Mouse (Mus musculus) small intestine, adult 2 months (tissue): ENCODE results near the gene Mx1. TPM values are rescaled to one million over a fixed set of nuclear protein-coding genes. Genes with fewer than 3 reads are reported as not detected.
A peak's percentile ranks its signal among the peaks of the same experiment; 100 is the strongest.

Experiments used
- H3K27ac ChIP-seq: fragments of 200-500 bp; 2 replicates; pipeline ENCODE4 v1.5.1; 2012; ENCODE audit warnings: low read depth, low read length, control low read depth, inconsistent platforms; ENCODE audit not compliant: insufficient read depth
- H3K27me3 ChIP-seq: fragments of 200-500 bp; 2 replicates; pipeline ENCODE4 v1.6.1; 2012; ENCODE audit warnings: mild to moderate bottlenecking, moderate library complexity, low read length, inconsistent platforms; ENCODE audit not compliant: control insufficient read depth, insufficient read depth
- H3K36me3 ChIP-seq: fragments of 200-500 bp; 2 replicates; pipeline ENCODE4 v1.6.1; 2012; ENCODE audit warnings: mild to moderate bottlenecking, low read length, control low read depth, inconsistent platforms; ENCODE audit not compliant: control insufficient read depth, insufficient read depth
- H3K4me1 ChIP-seq: fragments of 200-500 bp; 2 replicates; pipeline ENCODE4 v1.6.1; 2012; ENCODE audit warnings: low read length, inconsistent platforms, mixed read lengths; ENCODE audit not compliant: control insufficient read depth, insufficient read depth, insufficient read length
- H3K4me3 ChIP-seq: fragments of 200-500 bp; 2 replicates; pipeline ENCODE4 v1.5.1; 2012; ENCODE audit warnings: low read depth, mild to moderate bottlenecking, control low read depth, inconsistent platforms, low read length, moderate library complexity
- CTCF ChIP-seq: fragments of 200-500 bp; IDR thresholded peaks from 2 replicates; pipeline ENCODE4 v1.5.1; 2012; ENCODE audit warnings: low read depth, mild to moderate bottlenecking, control low read depth, inconsistent platforms, low read length, moderate library complexity, mixed read lengths; ENCODE audit not compliant: insufficient replicate concordance, insufficient read length; ENCODE audit errors: extremely low read depth
- POLR2A ChIP-seq: fragments of 200-500 bp; IDR thresholded peaks from 2 replicates; pipeline ENCODE4 v1.6.1; 2012; ENCODE audit warnings: low read depth, mild to moderate bottlenecking, control low read depth, inconsistent platforms, low read length, moderate library complexity
- WGBS: fragments of 180-500 bp; shearing (Covaris S2); methylation state at CpG from one replicate; pipeline ENCODE4 v1.1.7; 2018; 5-methylcytosine and 5-hydroxymethylcytosine counted together
- polyA plus RNA-seq: library from polyadenylated mRNA; depleted of rRNA; stranded (reverse); fragments of >200 nt; gene quantifications from 2 replicates; pipeline ENCODE4 v1.2.3, GENCODE M21; 2012; rRNA removed

The Mx1 gene
- 1.0 and 1.2 TPM in 2 replicates for polyA plus RNA-seq

GRCm38 (mm10) chr16:97462481-97463181, at the start of gene Mx1:
Gene Mx1, minus strand, starts transcription at chr16:97462907.
- Histone ChIP-seq H3K4me1 (peaks cover 14% of the 10 kb centered on the region), H3K27ac (no peak within 1 kb of the TSS), H3K4me3 (no peak within 1 kb of the TSS; the same call in 1 of the 2 replicates), H3K36me3 (no peaks in the 10 kb centered on the region; the same call in 1 of the 2 replicates), H3K27me3 (no peaks in the 10 kb centered on the region)
- TF ChIP-seq POLR2A = no peak
- no peak for TF ChIP-seq CTCF
- WGBS = 14% methylated on average over 4 of the region's 4 CpGs

GRCm38 (mm10) chr16:97512347-97512751, 49.6 kb upstream of the Mx1 start:
- 94% methylated on average over 12 of the region's 12 CpGs for WGBS
- peak; percentile 13; the same call in 1 of the 2 replicates for TF ChIP-seq CTCF
- no peak for TF ChIP-seq POLR2A
- Histone ChIP-seq H3K27ac (peak overlapping the region; percentile 86; the same call in 1 of the 2 replicates), H3K27me3 (no peaks in the 10 kb centered on the region), H3K4me1 (peaks cover 40% of the 10 kb centered on the region), H3K4me3 (no peak overlapping the region), H3K36me3 (no peaks in the 10 kb centered on the region)

DNA sequence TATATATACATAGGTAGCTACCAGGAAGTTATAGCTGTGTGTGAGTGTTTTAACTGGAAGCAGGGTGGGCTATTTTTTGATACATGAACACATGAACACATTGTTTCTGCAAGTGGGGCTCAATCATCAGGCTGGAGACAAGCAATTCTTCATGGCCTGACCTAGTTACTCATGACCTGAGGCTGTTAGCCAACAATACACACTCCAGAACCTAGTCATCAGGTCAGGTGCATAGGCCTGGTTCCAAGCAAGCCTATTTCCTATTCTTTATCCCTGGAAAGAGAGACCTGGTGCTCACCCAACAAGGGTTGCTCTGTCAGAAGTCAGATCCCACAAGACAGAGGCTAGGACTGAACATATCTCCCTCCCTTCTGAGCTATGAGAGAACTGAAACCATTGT, 48.8 kb upstream of the Mx1 start:
- H3K4me3 ChIP-seq = no peak overlapping the region

DNA sequence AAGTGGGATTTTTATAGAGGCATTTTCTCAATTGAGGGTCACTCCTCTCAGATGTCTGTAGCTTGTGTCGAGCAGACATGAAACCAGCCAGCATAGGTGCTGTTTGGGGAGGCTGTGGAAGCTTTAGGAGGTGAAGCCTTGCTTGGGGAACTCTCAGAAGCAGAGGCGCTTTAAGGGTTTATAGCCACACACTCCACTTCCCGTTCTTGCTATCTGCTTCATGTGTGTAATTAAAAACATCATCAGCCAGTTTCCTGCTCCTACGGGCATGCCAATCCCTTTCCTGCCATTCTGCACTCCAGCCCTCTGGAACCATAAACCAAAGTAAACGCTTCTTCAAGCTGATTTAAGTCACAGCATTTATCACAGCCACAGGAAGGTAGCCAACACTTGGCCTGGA, 48.1 kb upstream of the Mx1 start:
- Histone ChIP-seq H3K4me3 (no peak overlapping the region), H3K36me3 (no peaks in the 10 kb centered on the region), H3K27me3 (no peaks in the 10 kb centered on the region), H3K27ac (peak overlapping the region; percentile 86), H3K4me1 (peaks cover 40% of the 10 kb centered on the region)
- TF ChIP-seq CTCF (no peak), POLR2A (no peak)
- WGBS = 8% methylated on average over 5 of the region's 5 CpGs

More for the DNA sequence above, 48.8 kb upstream of the Mx1 start:
- TF ChIP-seq POLR2A = no peak
- no peak for TF ChIP-seq CTCF
- H3K27me3 ChIP-seq = no peaks in the 10 kb centered on the region
- H3K4me1 ChIP-seq = peaks cover 40% of the 10 kb centered on the region
- H3K36me3 ChIP-seq = no peaks in the 10 kb centered on the region
- H3K27ac ChIP-seq = peak overlapping the region; percentile 86

DNA sequence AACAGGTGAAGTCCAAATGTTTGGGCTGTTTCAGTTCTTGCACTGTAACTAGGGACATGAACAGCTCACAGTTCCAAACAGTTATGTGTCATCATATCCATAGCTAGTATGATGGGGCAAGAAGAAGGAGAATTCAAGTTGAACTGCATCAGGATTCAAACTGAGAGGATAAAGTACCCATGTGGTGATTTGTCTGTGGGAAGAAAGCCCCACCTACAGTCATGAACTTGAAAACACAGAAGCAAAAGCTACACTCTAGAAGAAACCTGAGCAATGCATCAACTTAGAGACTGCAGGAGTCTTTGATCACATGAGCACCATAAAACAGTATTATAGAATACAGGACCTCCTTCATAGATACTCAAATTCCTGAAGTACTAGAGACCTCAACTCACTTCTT, 45.1 kb upstream of the Mx1 start:
- no peaks in the 10 kb centered on the region for H3K36me3 ChIP-seq
- H3K27me3 ChIP-seq = no peaks in the 10 kb centered on the region
- TF ChIP-seq POLR2A (no peak), CTCF (no peak)
- no peak overlapping the region for H3K4me3 ChIP-seq
- peaks cover 26% of the 10 kb centered on the region for H3K4me1 ChIP-seq
- H3K27ac ChIP-seq = no peak overlapping the region

DNA sequence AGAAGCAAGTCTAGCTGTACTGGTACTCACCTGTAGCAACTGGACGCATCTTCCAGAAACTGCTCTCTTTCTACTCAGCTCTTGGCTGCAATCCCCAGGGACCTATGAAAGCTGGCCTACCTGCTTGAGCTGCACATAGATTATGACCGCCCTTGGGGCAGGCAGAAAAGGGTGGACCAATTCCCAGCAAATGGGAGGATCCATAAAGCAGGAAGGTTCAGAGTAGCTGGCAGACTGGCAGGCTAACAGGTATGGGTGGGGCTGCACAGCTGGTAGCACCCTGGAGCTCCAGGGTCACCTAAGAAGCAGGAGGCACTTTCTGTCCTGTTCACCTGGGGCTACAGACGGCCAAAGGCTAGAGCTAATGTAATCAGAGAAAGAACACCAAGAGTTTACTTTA, 42.1 kb upstream of the Mx1 start:
- WGBS = 25% methylated on average over 3 of the region's 3 CpGs
- Histone ChIP-seq H3K27ac (peak overlapping the region; percentile 93), H3K4me1 (peaks cover 13% of the 10 kb centered on the region; the same call in 1 of the 2 replicates), H3K4me3 (peak overlapping the region; percentile 62), H3K27me3 (no peaks in the 10 kb centered on the region), H3K36me3 (peaks cover 3% of the 10 kb centered on the region; the same call in 1 of the 2 replicates)
- TF ChIP-seq CTCF (no peak), POLR2A (peak; percentile 98)

GRCm38 (mm10) chr16:97503849-97504248, 41.1 kb upstream of the Mx1 start:
- Histone ChIP-seq H3K4me3 (peak overlapping the region; percentile 62), H3K36me3 (peaks cover 3% of the 10 kb centered on the region; the same call in 1 of the 2 replicates), H3K4me1 (peaks cover 15% of the 10 kb centered on the region; the same call in 1 of the 2 replicates), H3K27me3 (no peaks in the 10 kb centered on the region), H3K27ac (peak overlapping the region; percentile 93)
- no peak for TF ChIP-seq POLR2A
- TF ChIP-seq CTCF = no peak
- WGBS = 66% methylated on average over 3 of the region's 3 CpGs
